Mouse (Mus musculus) ES-E14 (cell line): ENCODE data around the gene St7. TPM values are rescaled to one million over a fixed set of nuclear protein-coding genes. Genes with fewer than 3 reads are reported as not detected.

Experiments used
- DNase-seq: peaks from one replicate; pipeline ENCODE4 v3.0.0-alpha.2; 2013; ENCODE audit warnings: low read depth, low spot score
- H3K27ac ChIP-seq: 2 replicates; pipeline ENCODE4 v1.5.1; 2012; ENCODE audit warnings: low read depth, mild to moderate bottlenecking, low read length, moderate library complexity, mixed read lengths; ENCODE audit not compliant: poor library complexity, insufficient read depth, severe bottlenecking
- H3K36me3 ChIP-seq: 2 replicates; pipeline ENCODE4 v1.6.1; 2012; ENCODE audit warnings: mild to moderate bottlenecking, low read length, moderate library complexity, mixed read lengths; ENCODE audit not compliant: control insufficient read depth, poor library complexity, insufficient read depth, severe bottlenecking
- H3K4me1 ChIP-seq, 2 experiments: fragments of 150-350 bp in 1 of 2; sonication (generic) in 1 of 2; 2 replicates each; pipeline ENCODE4 v1.6.1; 2012; ENCODE audit warnings: low read length in 2 of 2, mild to moderate bottlenecking in 1 of 2, mixed read lengths in 1 of 2; ENCODE audit not compliant: control insufficient read depth in 2 of 2, insufficient read depth in 2 of 2, poor library complexity in 1 of 2
- H3K4me3 ChIP-seq, 2 experiments: fragments of 150-350 bp in 1 of 2; sonication (generic) in 1 of 2; 2 replicates each; pipeline ENCODE4 v1.5.1; 2012; ENCODE audit warnings: low read length in 2 of 2, low read depth in 1 of 2, mild to moderate bottlenecking in 1 of 2, mixed read lengths in 1 of 2; ENCODE audit not compliant: insufficient read depth in 1 of 2, poor library complexity in 1 of 2, severe bottlenecking in 1 of 2
- H3K9ac ChIP-seq: 2 replicates; pipeline ENCODE4 v1.6.1; 2012; ENCODE audit warnings: low read depth, mild to moderate bottlenecking, low read length, mixed read lengths; ENCODE audit not compliant: poor library complexity, insufficient read depth, severe bottlenecking
- H3K9me3 ChIP-seq: fragments of 150-350 bp; sonication (generic); 2 replicates; pipeline ENCODE4 v1.6.1; 2012; ENCODE audit warnings: low read depth, mild to moderate bottlenecking, low read length; ENCODE audit not compliant: control insufficient read depth, insufficient read depth
- CHD2 ChIP-seq: IDR thresholded peaks from 2 replicates; pipeline ENCODE4 v1.6.1; 2014; ENCODE audit warnings: mild to moderate bottlenecking, low read depth, low read length, inconsistent platforms
- HCFC1 ChIP-seq: IDR thresholded peaks from 2 replicates; pipeline ENCODE4 v1.6.1; 2012; ENCODE audit warnings: low read length, inconsistent platforms, borderline replicate concordance; ENCODE audit not compliant: insufficient read depth
- MAFK ChIP-seq: IDR thresholded peaks from 2 replicates; pipeline ENCODE4 v1.6.1; 2014; ENCODE audit warnings: mild to moderate bottlenecking, low read depth, low read length, inconsistent platforms; ENCODE audit not compliant: insufficient read depth
- ZC3H11A ChIP-seq: IDR thresholded peaks from 2 replicates; pipeline ENCODE4 v1.6.1; 2012; ENCODE audit warnings: low read depth, mild to moderate bottlenecking, inconsistent platforms, low read length, borderline replicate concordance
- ZNF384 ChIP-seq: IDR thresholded peaks from 2 replicates; pipeline ENCODE4 v1.6.1; 2012; ENCODE audit warnings: low read depth, low read length, inconsistent platforms
- in situ Hi-C, 2 experiments: fragments of 600-800 bp; cut with MboI; formaldehyde crosslinking; loops; one replicate each; pipeline ENCODE4 v1.15.1; 2025; ENCODE audit warnings: low sequenced_read_pairs in 2 of 2, inconsistent platforms in 1 of 2; ENCODE audit not compliant: unreplicated experiment in 2 of 2
- total RNA-seq: library from RNA; depleted of rRNA; stranded (reverse); fragments of 300-350 nt; gene quantifications from 2 replicates; pipeline ENCODE4 v1.2.3, GENCODE M21; 2012

Gene St7
- total RNA-seq, 1 experiment, result 4.2 TPM

DNA sequence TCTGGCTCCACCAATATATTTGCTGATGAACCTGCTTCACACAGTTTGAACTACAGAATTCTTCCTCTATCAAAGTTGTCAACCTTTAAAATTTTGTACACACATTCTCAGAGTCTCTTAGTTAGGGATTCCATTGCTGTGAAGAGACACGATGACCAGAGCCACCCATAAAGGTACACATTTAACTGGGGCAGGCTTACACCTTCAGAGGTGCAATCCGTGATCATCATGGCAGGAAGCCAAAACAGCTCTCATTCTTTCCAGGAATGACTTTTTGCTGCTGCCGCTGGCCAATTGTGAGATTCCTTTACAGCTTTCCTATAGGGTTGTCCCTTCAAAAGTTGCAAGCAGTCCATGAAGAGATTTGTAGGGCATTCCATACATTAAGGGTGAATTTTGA, 210.6 kb downstream of the St7 start:
- H3K27ac ChIP-seq, result no peak overlapping the region
- no peaks in the 10 kb centered on the region for H3K4me1 ChIP-seq
- in situ Hi-C loops, result no loop called here

DNA sequence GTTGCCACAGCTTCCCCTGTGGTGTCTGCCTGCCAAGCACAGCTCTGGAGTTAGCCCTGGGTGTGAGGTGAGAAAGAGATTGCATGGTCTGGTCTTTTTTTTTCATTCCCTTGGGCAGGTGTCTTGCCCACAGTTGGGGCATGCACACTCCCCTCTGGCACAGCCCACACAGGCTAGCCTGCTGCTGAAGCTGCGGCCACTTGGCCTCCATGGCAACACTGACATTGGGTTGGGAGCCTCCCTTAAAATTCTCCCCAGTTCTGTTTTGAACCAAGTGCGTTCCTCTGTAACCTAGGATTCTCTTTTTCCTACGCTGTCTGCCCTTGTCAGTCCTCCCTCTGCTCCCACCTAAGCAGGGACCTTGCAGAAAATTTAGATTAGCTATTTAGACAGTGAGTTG, 213.0 kb downstream of the St7 start:
- H3K4me3 ChIP-seq, result no peak overlapping the region
- no peak overlapping the region for H3K27ac ChIP-seq
- no peaks in the 10 kb centered on the region for H3K4me1 ChIP-seq
- no peak for DNase-seq
- no peaks in the 10 kb centered on the region for H3K9me3 ChIP-seq
- TF ChIP-seq HCFC1 (no peak), ZNF384 (no peak), ZC3H11A (no peak), MAFK (no peak), CHD2 (no peak)
- H3K36me3 ChIP-seq, result no peaks in the 10 kb centered on the region
- in situ Hi-C loops, result no loop called here
- no peak overlapping the region for H3K9ac ChIP-seq

More for the DNA sequence above, 210.6 kb downstream of the St7 start:
- DNase-seq, result no peak
- Histone ChIP-seq H3K9ac (no peak overlapping the region), H3K9me3 (no peaks in the 10 kb centered on the region), H3K4me3 (no peak overlapping the region), H3K36me3 (no peaks in the 10 kb centered on the region)
- no peak for TF ChIP-seq ZC3H11A
- TF ChIP-seq ZNF384, result no peak
- no peak for TF ChIP-seq HCFC1
- TF ChIP-seq MAFK, result no peak
- TF ChIP-seq CHD2, result no peak

DNA sequence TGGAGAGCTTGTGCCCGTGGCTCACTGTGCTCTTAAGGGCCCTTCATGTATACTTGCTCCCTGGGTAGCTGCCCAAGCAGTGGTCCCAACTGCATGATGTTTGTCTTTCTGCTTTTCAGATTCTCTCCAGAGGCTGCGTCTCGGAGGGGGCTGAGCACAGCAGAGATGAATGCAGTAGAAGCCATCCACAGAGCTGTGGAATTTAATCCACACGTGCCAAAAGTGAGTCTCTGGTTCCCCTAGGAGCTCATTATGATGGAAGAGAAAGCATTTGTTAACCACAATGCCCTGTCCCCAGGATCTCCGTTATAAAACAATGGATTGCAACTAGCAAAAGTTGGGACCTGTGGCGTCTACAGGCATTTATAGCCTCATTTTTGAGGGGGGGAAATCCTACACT, 213.6 kb downstream of the St7 start:
- in situ Hi-C loops, result no loop called here
- TF ChIP-seq ZNF384, result no peak
- no peak for TF ChIP-seq ZC3H11A
- no peaks in the 10 kb centered on the region for H3K9me3 ChIP-seq
- H3K4me1 ChIP-seq, result no peaks in the 10 kb centered on the region
- no peak overlapping the region for H3K9ac ChIP-seq
- H3K27ac ChIP-seq, result no peak overlapping the region
- H3K4me3 ChIP-seq, result no peak overlapping the region
- no peak for DNase-seq
- no peaks in the 10 kb centered on the region for H3K36me3 ChIP-seq

DNA sequence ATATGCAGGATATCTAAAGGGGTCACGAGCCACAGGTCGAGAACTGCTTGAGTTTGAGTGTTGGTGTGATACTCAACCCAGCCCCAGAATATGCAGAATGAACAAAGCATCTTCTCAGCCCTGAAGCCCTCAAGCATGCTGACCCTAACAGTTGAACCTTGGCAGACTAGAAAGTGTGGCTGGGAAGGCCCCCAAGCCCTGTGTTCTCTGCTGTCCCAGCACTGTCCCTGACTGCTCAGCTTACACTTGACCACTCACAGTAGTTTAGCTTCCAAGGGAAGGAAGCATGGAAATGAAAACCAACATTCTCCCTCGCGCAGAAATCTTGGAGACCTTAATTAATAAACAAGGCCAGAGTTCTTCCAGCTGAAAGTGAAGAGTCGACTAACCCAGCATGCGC, 219.6 kb downstream of the St7 start:
- Histone ChIP-seq H3K4me1 (peaks cover 2 to 6% of the 10 kb centered on the region in 2 experiments; a peak in 3 of 4 replicates), H3K4me3 (no peak overlapping the region), H3K9ac (no peak overlapping the region), H3K27ac (no peak overlapping the region), H3K9me3 (no peaks in the 10 kb centered on the region), H3K36me3 (no peaks in the 10 kb centered on the region)
- no peak for DNase-seq
- in situ Hi-C loops, result no loop called here
- TF ChIP-seq ZNF384 (no peak), ZC3H11A (no peak), HCFC1 (no peak), MAFK (no peak), CHD2 (no peak)

DNA sequence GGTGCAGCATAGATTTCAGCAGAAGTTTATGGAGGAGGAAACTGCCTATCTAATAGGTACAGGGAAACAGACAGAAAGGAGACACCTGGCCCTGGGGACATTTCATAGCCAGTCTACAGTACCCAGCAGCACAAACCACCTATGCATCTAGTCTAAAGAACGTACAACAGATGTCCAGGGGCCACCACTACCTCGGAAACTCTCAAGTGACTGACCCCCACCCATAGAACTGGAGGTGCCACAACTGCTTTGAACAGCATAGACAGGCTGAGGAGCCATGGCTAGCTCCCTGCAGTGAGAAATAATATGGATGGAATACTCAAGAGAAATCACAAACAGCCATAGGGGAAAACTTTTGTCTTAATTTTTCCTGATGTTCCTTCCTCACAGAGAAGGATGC, 220.1 kb downstream of the St7 start:
- TF ChIP-seq HCFC1, result no peak
- TF ChIP-seq ZNF384, result no peak
- TF ChIP-seq CHD2, result no peak
- TF ChIP-seq ZC3H11A, result no peak
- TF ChIP-seq MAFK, result no peak
- in situ Hi-C loops, result no loop called here
- Histone ChIP-seq H3K36me3 (no peaks in the 10 kb centered on the region), H3K9me3 (no peaks in the 10 kb centered on the region), H3K4me1 (peaks cover 2 to 6% of the 10 kb centered on the region in 2 experiments; a peak in 3 of 4 replicates), H3K9ac (no peak overlapping the region), H3K27ac (no peak overlapping the region), H3K4me3 (no peak overlapping the region)
- DNase-seq, result no peak
